Mouse (Mus musculus): ENCODE measurements around the gene Serpinb2. TPM values are rescaled to one million over a fixed set of nuclear protein-coding genes. Genes with fewer than 3 reads are reported as not detected.
A peak's percentile ranks its signal among the peaks of the same experiment; 100 is the strongest.

Serpinb2 gene
- 0.09 and 0.24 TPM in 2 replicates for polyA plus RNA-seq (2014; fragmentation: Nextera tagmentation; extraction: Ambion mirVana)

DNA sequence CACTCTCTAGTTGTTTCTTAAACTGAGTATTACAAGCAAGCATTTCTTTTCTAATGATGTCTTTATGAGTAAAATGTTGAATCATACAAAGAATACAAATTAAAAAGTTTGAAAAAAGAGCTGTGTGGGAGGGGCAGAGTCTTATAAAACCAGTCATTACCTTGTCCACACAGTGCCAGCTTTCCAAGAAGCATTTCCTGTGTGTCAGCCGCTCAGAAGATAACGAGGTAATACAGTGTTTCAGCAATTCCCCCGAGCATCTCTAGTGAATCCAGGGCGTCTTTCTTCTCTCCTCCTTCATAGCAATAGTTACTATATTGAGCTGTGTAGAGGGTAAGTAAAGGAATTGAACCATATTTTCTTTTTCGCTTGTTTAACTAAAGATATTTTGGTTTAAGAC is at the start of gene Serpinb2:
Gene Serpinb2, plus strand, starts transcription at position 172 of the 400 bp plus-strand sequence.
- Histone ChIP-seq H3K4me3 (ENCODE audit: low read depth, low read length) (no peak within 1 kb of the TSS), H3K36me3 (ENCODE audit: control insufficient read depth, insufficient read depth, low read length) (no peaks in the 10 kb centered on the region), H3K27ac (ENCODE audit: low read depth, low read length) (no peak within 1 kb of the TSS), H3K9ac (replicated peaks; ENCODE audit: low read depth, low read length) (no peak within 1 kb of the TSS), H3K4me2 (ENCODE audit: low read depth, low read length) (no peak within 1 kb of the TSS), H3K27me3 (ENCODE audit: control insufficient read depth, insufficient read depth, low read length) (no peaks in the 10 kb centered on the region), H3K4me1 (ENCODE audit: control insufficient read depth, insufficient read depth, low read length) (no peaks in the 10 kb centered on the region), H3K9me3 (ENCODE audit: control insufficient read depth, low read length) (no peaks in the 10 kb centered on the region)
- no peak for ATAC-seq (ENCODE audit: low read depth)
- 64% methylated on average over 5 of the region's 5 CpGs for WGBS

DNA sequence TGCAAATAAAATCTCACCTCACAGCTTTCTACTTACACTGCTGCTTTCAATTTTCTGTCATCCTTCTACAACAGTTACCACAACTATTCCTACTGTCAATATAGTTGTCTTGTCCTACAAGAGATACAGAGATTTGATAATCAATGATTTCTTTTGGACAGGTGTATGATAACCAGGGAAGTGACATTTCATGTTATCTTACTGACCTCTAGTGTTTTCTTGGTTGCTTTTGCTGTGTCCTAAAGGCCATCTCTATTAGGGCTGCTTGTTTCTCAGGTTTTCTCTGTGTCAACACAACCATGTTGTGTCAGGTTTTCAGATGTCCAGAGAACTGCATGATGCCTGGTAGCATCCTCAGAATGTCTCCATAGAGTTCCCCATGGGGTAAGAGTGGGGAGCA is 31.3 kb upstream of the Serpinb2 start:
- Histone ChIP-seq H3K4me2 (ENCODE audit: low read depth, low read length) (no peak overlapping the region), H3K27me3 (ENCODE audit: control insufficient read depth, insufficient read depth, low read length) (no peaks in the 10 kb centered on the region), H3K4me3 (ENCODE audit: low read depth, low read length) (no peak overlapping the region), H3K27ac (ENCODE audit: low read depth, low read length) (no peak overlapping the region), H3K9me3 (ENCODE audit: control insufficient read depth, low read length) (no peaks in the 10 kb centered on the region), H3K9ac (replicated peaks; ENCODE audit: low read depth, low read length) (no peak overlapping the region), H3K36me3 (ENCODE audit: control insufficient read depth, insufficient read depth, low read length) (no peaks in the 10 kb centered on the region), H3K4me1 (ENCODE audit: control insufficient read depth, insufficient read depth, low read length) (no peaks in the 10 kb centered on the region)
- ATAC-seq (ENCODE audit: low read depth): no peak

DNA sequence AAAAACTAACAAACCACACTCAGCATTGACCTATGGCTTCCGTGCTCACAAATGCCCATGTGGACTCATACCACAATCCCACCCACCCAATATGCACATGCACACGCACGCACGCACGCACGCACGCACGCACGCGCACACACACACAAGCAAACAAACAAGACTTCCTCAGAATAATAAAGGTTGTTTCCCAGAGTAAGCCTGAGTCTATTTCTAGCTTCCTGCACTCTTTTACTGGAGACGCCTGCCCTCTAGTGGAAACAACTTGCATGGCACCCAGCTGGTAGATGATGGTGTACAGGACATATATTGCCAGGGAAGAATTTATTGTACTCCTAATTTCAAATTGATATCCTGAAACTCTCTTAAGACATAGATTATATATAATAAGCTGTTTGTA is 29.8 kb upstream of the Serpinb2 start:
- Histone ChIP-seq H3K9me3 (ENCODE audit: control insufficient read depth, low read length) (no peaks in the 10 kb centered on the region), H3K9ac (replicated peaks; ENCODE audit: low read depth, low read length) (no peak overlapping the region), H3K27ac (ENCODE audit: low read depth, low read length) (no peak overlapping the region), H3K36me3 (ENCODE audit: control insufficient read depth, insufficient read depth, low read length) (no peaks in the 10 kb centered on the region), H3K4me3 (ENCODE audit: low read depth, low read length) (no peak overlapping the region), H3K4me2 (ENCODE audit: low read depth, low read length) (no peak overlapping the region; the same call in 1 of the 2 replicates), H3K27me3 (ENCODE audit: control insufficient read depth, insufficient read depth, low read length) (no peaks in the 10 kb centered on the region), H3K4me1 (ENCODE audit: control insufficient read depth, insufficient read depth, low read length) (no peaks in the 10 kb centered on the region)
- WGBS: 26% methylated on average over 11 of the region's 11 CpGs
- peak; percentile 91 for ATAC-seq (ENCODE audit: low read depth)

DNA sequence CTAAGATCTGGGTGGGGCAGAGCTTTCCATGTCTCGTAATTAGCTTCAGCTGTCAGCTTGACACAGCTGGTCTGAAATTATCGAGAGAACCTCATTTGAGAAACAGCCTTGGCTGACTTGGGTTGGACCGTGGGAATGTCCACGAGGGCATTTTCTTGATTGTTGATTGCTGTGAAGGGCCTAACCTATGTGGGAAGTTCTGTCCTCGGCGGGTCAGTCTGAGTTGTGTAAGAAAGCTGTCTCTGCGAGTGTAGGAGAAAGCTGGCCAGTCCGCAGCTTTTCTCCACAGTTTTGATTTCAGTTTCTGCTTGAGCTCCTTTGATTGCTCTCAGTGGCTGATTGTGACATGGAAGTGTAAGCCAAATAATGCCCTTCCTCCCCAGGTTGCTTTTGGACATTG is 21.6 kb upstream of the Serpinb2 start:
- H3K4me1 ChIP-seq (ENCODE audit: control insufficient read depth, insufficient read depth, low read length): no peaks in the 10 kb centered on the region
- no peak overlapping the region for H3K4me2 ChIP-seq (ENCODE audit: low read depth, low read length)
- no peak overlapping the region for H3K4me3 ChIP-seq (ENCODE audit: low read depth, low read length)
- H3K9ac ChIP-seq (replicated peaks; ENCODE audit: low read depth, low read length): no peak overlapping the region
- ATAC-seq (ENCODE audit: low read depth): no peak
- no peaks in the 10 kb centered on the region for H3K9me3 ChIP-seq (ENCODE audit: control insufficient read depth, low read length)
- no peaks in the 10 kb centered on the region for H3K36me3 ChIP-seq (ENCODE audit: control insufficient read depth, insufficient read depth, low read length)
- WGBS: 85% methylated on average over 8 of the region's 8 CpGs
- H3K27me3 ChIP-seq (ENCODE audit: control insufficient read depth, insufficient read depth, low read length): no peaks in the 10 kb centered on the region
- no peak overlapping the region for H3K27ac ChIP-seq (ENCODE audit: low read depth, low read length)

DNA sequence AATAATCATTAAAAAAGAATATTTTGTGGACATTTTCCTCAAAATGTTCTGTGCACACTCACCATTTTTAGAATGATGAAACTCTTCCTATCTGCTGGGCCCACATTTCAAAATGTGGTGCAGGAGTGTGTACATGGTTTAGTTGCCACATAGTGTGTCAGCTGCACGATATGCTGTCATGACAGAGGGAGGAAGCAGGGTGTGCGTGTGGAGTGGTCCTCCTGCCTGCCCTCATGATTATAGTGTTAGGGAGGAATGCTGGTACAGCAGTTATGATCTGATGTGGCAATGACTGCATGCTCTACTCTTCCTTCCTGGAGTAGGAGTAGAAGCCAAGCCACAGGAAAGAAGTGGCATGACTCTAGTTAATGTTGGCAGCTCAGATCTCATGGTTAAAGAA is 14.4 kb upstream of the Serpinb2 start:
- Histone ChIP-seq H3K4me3 (ENCODE audit: low read depth, low read length) (no peak overlapping the region), H3K27me3 (ENCODE audit: control insufficient read depth, insufficient read depth, low read length) (no peaks in the 10 kb centered on the region), H3K36me3 (ENCODE audit: control insufficient read depth, insufficient read depth, low read length) (no peaks in the 10 kb centered on the region), H3K9me3 (ENCODE audit: control insufficient read depth, low read length) (no peaks in the 10 kb centered on the region), H3K9ac (replicated peaks; ENCODE audit: low read depth, low read length) (no peak overlapping the region), H3K4me2 (ENCODE audit: low read depth, low read length) (no peak overlapping the region), H3K27ac (ENCODE audit: low read depth, low read length) (no peak overlapping the region), H3K4me1 (ENCODE audit: control insufficient read depth, insufficient read depth, low read length) (no peaks in the 10 kb centered on the region)
- WGBS: 86% methylated on average over 2 of the region's 2 CpGs
- no peak for ATAC-seq (ENCODE audit: low read depth)

DNA sequence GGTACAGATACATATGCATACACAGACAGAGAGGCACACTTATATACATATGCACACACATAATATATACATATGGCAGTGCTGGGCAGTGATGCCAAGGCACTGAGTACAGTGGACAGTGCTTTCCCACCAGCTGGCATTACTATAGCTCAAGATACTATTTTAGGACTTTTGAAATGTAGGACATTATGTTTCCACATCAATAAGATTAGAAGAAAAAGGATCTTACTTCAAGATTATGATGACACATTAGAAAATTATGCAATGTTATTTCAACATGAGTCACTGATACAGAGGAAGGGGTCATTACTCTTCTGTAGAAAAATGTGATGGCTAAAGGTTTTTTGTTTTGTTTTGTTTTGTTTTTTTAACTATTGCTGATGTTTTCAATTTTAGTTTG is 9.2 kb upstream of the Serpinb2 start:
- no peak overlapping the region for H3K4me2 ChIP-seq (ENCODE audit: low read depth, low read length)

DNA sequence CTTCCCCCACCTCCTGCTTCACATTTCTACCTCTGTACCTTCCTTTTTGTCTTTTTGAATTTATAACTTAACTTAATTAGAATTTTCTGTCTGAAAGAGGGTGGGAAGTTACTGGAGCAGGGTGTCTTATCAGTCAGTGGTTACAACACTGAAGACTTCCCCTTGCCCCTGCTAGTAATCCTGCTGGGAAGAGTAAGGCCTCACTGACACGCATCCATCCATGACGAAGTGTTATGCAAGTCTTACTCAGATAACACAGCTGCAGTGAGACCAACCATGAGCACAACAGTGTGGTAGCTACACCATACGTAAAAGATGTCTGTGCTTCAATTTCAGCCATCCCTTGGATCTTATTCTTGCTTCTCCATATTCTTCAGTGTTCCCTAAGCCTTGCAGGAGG is 7.9 kb upstream of the Serpinb2 start:
- 86% methylated on average over 3 of the region's 3 CpGs for WGBS
- H3K9me3 ChIP-seq (ENCODE audit: control insufficient read depth, low read length): no peaks in the 10 kb centered on the region
- no peak for ATAC-seq (ENCODE audit: low read depth)
- no peak overlapping the region for H3K27ac ChIP-seq (ENCODE audit: low read depth, low read length)
- H3K9ac ChIP-seq (replicated peaks; ENCODE audit: low read depth, low read length): no peak overlapping the region
- H3K4me1 ChIP-seq (ENCODE audit: control insufficient read depth, insufficient read depth, low read length): no peaks in the 10 kb centered on the region
- no peaks in the 10 kb centered on the region for H3K27me3 ChIP-seq (ENCODE audit: control insufficient read depth, insufficient read depth, low read length)
- H3K4me3 ChIP-seq (ENCODE audit: low read depth, low read length): no peak overlapping the region
- no peak overlapping the region for H3K4me2 ChIP-seq (ENCODE audit: low read depth, low read length)
- H3K36me3 ChIP-seq (ENCODE audit: control insufficient read depth, insufficient read depth, low read length): no peaks in the 10 kb centered on the region

More for the DNA sequence above, 9.2 kb upstream of the Serpinb2 start:
- Histone ChIP-seq H3K9me3 (ENCODE audit: control insufficient read depth, low read length) (no peaks in the 10 kb centered on the region), H3K4me1 (ENCODE audit: control insufficient read depth, insufficient read depth, low read length) (no peaks in the 10 kb centered on the region), H3K9ac (replicated peaks; ENCODE audit: low read depth, low read length) (no peak overlapping the region), H3K36me3 (ENCODE audit: control insufficient read depth, insufficient read depth, low read length) (no peaks in the 10 kb centered on the region), H3K27ac (ENCODE audit: low read depth, low read length) (no peak overlapping the region), H3K27me3 (ENCODE audit: control insufficient read depth, insufficient read depth, low read length) (no peaks in the 10 kb centered on the region), H3K4me3 (ENCODE audit: low read depth, low read length) (no peak overlapping the region)
- no peak for ATAC-seq (ENCODE audit: low read depth)

DNA sequence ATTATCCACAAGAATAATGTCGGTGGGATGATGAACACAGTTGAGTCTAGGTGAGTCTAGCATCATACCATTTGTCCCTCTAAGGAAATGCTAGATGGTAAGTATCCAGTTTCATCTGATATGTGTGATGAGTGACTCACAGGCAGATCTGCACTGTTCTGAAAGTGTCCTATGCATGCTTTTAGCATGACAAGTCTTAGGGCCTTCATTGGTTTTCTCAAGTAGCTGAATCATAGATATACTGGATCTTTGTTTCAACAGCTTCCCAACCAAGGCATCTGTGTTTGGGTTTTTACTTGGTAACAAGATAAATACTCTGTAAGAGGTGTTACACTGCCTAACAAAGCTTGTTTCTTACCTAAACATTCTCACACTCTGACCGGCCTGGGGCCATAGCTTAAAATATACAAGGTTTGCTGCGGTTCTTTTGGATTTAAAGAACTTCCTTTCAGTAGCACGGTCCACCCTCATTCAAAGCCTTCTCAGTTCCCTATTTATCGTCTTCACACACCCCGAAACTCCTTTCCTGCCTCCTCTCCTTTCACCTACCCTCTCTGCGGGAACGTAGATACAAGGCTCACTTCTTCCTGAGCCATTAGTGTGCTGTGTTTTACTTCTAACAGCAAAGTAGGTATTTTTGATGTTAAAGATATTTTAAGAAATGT is 5.2 kb upstream of the Serpinb2 start:
- no peak overlapping the region for H3K4me3 ChIP-seq (ENCODE audit: low read depth, low read length)
- no peak overlapping the region for H3K4me2 ChIP-seq (ENCODE audit: low read depth, low read length)
- no peaks in the 10 kb centered on the region for H3K9me3 ChIP-seq (ENCODE audit: control insufficient read depth, low read length)
- no peak overlapping the region for H3K9ac ChIP-seq (replicated peaks; ENCODE audit: low read depth, low read length)
- no peak for ATAC-seq (ENCODE audit: low read depth)
- no peaks in the 10 kb centered on the region for H3K4me1 ChIP-seq (ENCODE audit: control insufficient read depth, insufficient read depth, low read length)
- H3K27ac ChIP-seq (ENCODE audit: low read depth, low read length): no peak overlapping the region
- no peaks in the 10 kb centered on the region for H3K36me3 ChIP-seq (ENCODE audit: control insufficient read depth, insufficient read depth, low read length)
- 90% methylated on average over 8 of the region's 8 CpGs for WGBS
- H3K27me3 ChIP-seq (ENCODE audit: control insufficient read depth, insufficient read depth, low read length): no peaks in the 10 kb centered on the region

DNA sequence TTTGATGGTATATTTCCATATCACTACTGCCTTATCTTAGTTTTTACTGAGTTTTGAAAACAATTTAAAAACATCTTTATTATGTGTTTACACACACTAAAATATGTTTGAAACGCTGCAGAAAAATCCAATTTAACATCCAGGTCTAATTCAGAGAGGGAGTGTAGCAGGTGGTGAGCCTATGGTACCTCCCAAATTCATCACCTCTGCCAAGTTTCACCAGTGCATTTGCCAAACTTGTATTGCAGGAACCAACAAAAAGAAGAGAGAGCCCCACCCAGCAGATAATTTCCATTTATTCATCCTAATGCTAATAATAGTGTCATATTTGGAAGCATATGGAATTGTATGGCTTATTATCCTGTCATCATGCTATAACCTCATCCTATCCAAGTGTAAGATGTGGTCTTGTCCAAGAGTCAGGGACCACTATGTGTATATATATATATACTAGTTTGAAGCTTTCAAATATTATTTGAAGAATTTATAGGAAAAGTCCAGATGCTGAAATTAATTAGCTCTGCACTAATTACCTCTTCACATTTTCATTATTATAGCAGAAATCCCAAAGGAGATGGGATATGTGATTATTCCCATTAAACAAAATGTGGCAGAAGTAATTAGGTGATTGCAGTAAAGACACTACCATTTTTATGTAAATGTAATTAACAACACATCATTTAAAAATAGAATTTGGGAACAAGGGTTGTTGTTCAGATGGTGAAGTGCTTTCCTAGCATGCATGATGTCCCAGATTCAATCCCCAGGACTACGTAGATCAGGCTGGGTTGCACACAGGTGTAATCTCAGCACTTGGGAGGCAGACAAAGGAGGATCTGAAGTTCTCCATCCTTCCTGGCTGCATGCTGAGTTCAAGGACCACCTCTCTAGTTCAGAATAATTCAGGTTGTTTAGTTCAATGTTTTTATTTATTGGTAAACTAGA is 1.2 kb downstream of the Serpinb2 start:
- no peak overlapping the region for H3K4me2 ChIP-seq (ENCODE audit: low read depth, low read length)
- H3K9ac ChIP-seq (replicated peaks; ENCODE audit: low read depth, low read length): no peak overlapping the region
- H3K4me3 ChIP-seq (ENCODE audit: low read depth, low read length): no peak overlapping the region
- peak; percentile 73; the same call in 1 of the 2 replicates for ATAC-seq (ENCODE audit: low read depth)
- no peaks in the 10 kb centered on the region for H3K36me3 ChIP-seq (ENCODE audit: control insufficient read depth, insufficient read depth, low read length)
- H3K27me3 ChIP-seq (ENCODE audit: control insufficient read depth, insufficient read depth, low read length): no peaks in the 10 kb centered on the region
- no peaks in the 10 kb centered on the region for H3K4me1 ChIP-seq (ENCODE audit: control insufficient read depth, insufficient read depth, low read length)
- no peaks in the 10 kb centered on the region for H3K9me3 ChIP-seq (ENCODE audit: control insufficient read depth, low read length)
- 55% methylated on average over 2 of the region's 2 CpGs for WGBS
- H3K27ac ChIP-seq (ENCODE audit: low read depth, low read length): no peak overlapping the region
